Mouse (Mus musculus): ENCODE measurements at regions not wholly inside any gene's neighbourhood (a gene's known extent, or its start where the extent isn't known, plus 50 kb on each side); places are given as distances from the start of the nearest gene placed in this dataset.

DNA sequence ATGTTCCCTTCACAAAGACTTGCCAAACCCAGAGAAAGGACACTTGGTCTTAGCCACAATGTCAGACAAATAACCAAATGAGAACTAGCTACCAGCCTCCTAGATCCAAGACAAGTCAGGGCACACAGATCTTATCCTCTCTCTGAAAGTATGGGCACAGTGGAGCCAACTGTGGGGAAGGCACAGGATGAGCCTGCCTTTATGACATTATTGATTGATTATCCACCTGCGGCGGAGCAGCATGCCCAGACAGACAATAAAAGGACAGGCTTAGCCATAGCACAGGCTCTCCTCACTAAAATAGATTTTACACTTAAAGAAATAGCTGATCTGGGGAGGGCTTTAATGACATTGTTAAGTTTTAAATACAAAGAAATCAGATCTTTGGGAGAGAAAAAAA lies 117.9 kb downstream of the Maf start:
- H3K4me2 ChIP-seq (ENCODE audit: low read length): no peak overlapping the region
- no peak overlapping the region for H3K4me3 ChIP-seq (ENCODE audit: low read depth, low read length)
- H3K9me3 ChIP-seq (ENCODE audit: control insufficient read depth, low read length): no peaks in the 10 kb centered on the region
- DNase-seq (ENCODE audit: low spot score) (no peak), ATAC-seq (replicated peaks; ENCODE audit: low FRiP score, low TSS enrichment, low read depth) (no peak)
- H3K36me3 ChIP-seq (ENCODE audit: control insufficient read depth, insufficient read depth, low read length): no peaks in the 10 kb centered on the region
- no peaks in the 10 kb centered on the region for H3K4me1 ChIP-seq (replicated peaks; ENCODE audit: control insufficient read depth, insufficient read depth, low read length)
- H3K27ac ChIP-seq (ENCODE audit: low read depth): no peak overlapping the region
- no peak overlapping the region for H3K9ac ChIP-seq (ENCODE audit: low read length)
- 74% methylated on average over 2 of the region's 2 CpGs for WGBS
- H3K27me3 ChIP-seq (replicated peaks; ENCODE audit: control insufficient read depth, insufficient read depth, low read length): no peaks in the 10 kb centered on the region

DNA sequence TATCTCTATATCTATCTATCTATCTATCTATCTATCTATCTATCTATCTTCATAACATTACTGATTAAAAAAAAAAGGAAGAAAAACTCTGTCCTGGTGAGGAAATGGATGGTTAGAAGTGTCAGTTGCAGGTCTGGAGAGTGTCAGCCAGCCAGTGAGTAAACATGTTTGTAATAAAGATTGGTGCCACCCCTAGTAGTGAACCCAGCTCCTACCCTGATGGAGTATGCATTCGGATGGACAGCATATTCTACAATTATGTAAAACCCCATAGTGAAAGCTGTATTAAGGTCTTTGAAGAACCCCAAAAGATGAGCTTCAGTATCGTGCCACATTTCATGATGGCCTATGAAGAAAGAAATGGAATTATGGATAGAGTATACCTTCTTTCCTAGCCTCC lies 118.5 kb downstream of the Maf start:
- H3K4me1 ChIP-seq (replicated peaks; ENCODE audit: control insufficient read depth, insufficient read depth, low read length): no peaks in the 10 kb centered on the region
- ATAC-seq (replicated peaks; ENCODE audit: low FRiP score, low TSS enrichment, low read depth) (no peak), DNase-seq (ENCODE audit: low spot score) (no peak)
- no peak overlapping the region for H3K4me3 ChIP-seq (ENCODE audit: low read depth, low read length)
- no peaks in the 10 kb centered on the region for H3K36me3 ChIP-seq (ENCODE audit: control insufficient read depth, insufficient read depth, low read length)
- H3K9ac ChIP-seq (ENCODE audit: low read length): no peak overlapping the region
- no peak overlapping the region for H3K4me2 ChIP-seq (ENCODE audit: low read length)
- H3K9me3 ChIP-seq (ENCODE audit: control insufficient read depth, low read length): no peaks in the 10 kb centered on the region
- WGBS: 90% methylated on average over 2 of the region's 2 CpGs
- no peaks in the 10 kb centered on the region for H3K27me3 ChIP-seq (replicated peaks; ENCODE audit: control insufficient read depth, insufficient read depth, low read length)
- H3K27ac ChIP-seq (ENCODE audit: low read depth): no peak overlapping the region

DNA sequence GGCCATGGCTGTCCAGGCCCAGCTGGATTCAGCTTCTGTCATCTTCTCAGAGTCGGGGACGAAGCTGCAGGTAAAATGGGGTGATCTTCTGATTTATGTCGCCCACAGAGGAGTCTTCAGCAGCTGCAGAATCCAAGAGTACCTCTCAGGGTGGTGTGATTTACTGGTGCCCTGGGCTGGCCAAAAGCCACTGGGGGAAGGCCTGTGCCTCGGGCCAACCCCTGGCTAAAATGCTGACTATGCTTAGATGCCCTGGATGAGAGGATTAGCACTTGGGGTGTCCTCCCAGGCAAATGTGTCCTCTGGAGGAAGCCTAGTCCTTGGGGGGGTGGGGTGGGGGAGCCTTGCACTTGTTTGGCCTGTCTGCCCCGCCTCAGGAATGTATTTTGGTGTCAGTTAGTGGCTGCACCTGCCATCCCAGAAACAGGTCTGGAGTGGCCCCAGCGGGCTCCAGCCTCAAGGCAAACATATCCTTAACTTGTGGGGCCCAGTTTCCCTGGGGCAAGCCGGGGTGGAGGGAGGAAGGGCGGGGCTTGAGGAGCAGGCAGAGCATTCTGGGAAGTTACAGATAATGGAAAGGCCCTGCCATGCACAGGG lies 123.2 kb downstream of the Maf start:
- no peak for ATAC-seq (replicated peaks; ENCODE audit: low FRiP score, low TSS enrichment, low read depth)
- no peaks in the 10 kb centered on the region for H3K9me3 ChIP-seq (ENCODE audit: control insufficient read depth, low read length)
- H3K36me3 ChIP-seq (ENCODE audit: control insufficient read depth, insufficient read depth, low read length): no peaks in the 10 kb centered on the region
- H3K27ac ChIP-seq (ENCODE audit: low read depth): no peak overlapping the region
- WGBS: 75% methylated on average over 8 of the region's 8 CpGs
- no peak for DNase-seq (ENCODE audit: low spot score)
- H3K4me1 ChIP-seq (replicated peaks; ENCODE audit: control insufficient read depth, insufficient read depth, low read length): no peaks in the 10 kb centered on the region
- H3K4me3 ChIP-seq (ENCODE audit: low read depth, low read length): no peak overlapping the region
- no peak overlapping the region for H3K4me2 ChIP-seq (ENCODE audit: low read length)
- no peak overlapping the region for H3K9ac ChIP-seq (ENCODE audit: low read length)
- no peaks in the 10 kb centered on the region for H3K27me3 ChIP-seq (replicated peaks; ENCODE audit: control insufficient read depth, insufficient read depth, low read length)

DNA sequence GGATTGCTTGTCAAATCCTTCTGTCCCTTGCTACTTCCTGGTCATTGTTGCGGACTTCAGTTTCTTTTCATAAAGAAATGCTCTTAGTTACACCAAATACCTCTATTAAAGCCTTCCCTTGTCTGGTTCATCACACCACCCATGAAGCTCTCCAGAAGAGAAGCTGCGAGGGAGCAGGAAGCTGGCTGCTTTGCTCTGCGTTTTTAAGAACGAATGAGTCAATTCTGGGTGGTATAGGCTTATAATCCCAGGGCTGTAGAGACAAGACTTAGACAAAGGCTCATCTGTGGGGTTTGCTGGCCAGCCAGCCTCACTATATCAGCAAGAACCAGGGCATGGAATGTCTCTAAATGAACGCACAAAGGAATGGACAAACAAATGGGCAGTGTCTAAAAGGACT lies 124.4 kb downstream of the Maf start:
- H3K4me2 ChIP-seq (ENCODE audit: low read length): no peak overlapping the region
- H3K4me1 ChIP-seq (replicated peaks; ENCODE audit: control insufficient read depth, insufficient read depth, low read length): no peaks in the 10 kb centered on the region
- no peaks in the 10 kb centered on the region for H3K36me3 ChIP-seq (ENCODE audit: control insufficient read depth, insufficient read depth, low read length)
- no peak overlapping the region for H3K9ac ChIP-seq (ENCODE audit: low read length)
- no peak overlapping the region for H3K27ac ChIP-seq (ENCODE audit: low read depth)
- no peak for DNase-seq (ENCODE audit: low spot score)
- H3K27me3 ChIP-seq (replicated peaks; ENCODE audit: control insufficient read depth, insufficient read depth, low read length): no peaks in the 10 kb centered on the region
- 80% methylated on average over 5 of the region's 5 CpGs for WGBS
- no peak for ATAC-seq (replicated peaks; ENCODE audit: low FRiP score, low TSS enrichment, low read depth)
- H3K9me3 ChIP-seq (ENCODE audit: control insufficient read depth, low read length): no peaks in the 10 kb centered on the region
- no peak overlapping the region for H3K4me3 ChIP-seq (ENCODE audit: low read depth, low read length)

DNA sequence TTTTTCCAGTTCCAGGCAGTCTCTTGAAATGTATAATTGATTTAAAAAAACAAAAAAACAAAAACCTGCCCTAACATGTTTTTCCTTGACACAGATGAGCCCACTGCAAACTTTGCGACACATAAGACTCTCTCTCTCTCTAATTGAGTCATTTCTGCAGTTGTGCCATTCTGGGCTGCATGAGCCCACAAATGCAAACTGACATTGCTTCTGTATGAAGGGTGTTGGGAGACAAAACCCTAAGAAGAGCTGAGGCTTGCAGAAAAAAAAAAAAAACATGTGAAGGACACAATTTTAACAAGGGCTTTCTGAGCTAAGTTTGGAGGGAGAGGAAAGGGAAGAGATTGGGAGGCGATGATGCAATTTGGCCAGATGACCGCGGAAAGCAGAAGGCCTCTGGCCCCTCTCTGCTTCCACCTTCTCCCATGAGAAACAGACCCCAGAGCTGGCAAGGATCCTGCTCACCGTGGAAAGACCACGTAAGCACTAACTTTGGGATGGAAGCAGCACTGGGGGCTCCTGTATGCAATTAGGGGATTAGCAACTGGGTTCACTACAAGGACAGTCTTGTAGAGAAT lies 125.6 kb downstream of the Maf start:
- no peaks in the 10 kb centered on the region for H3K9me3 ChIP-seq (ENCODE audit: control insufficient read depth, low read length)
- H3K4me2 ChIP-seq (ENCODE audit: low read length): no peak overlapping the region
- no peaks in the 10 kb centered on the region for H3K27me3 ChIP-seq (replicated peaks; ENCODE audit: control insufficient read depth, insufficient read depth, low read length)
- H3K9ac ChIP-seq (ENCODE audit: low read length): no peak overlapping the region
- no peaks in the 10 kb centered on the region for H3K36me3 ChIP-seq (ENCODE audit: control insufficient read depth, insufficient read depth, low read length)
- WGBS: 87% methylated on average over 6 of the region's 6 CpGs
- no peak for ATAC-seq (replicated peaks; ENCODE audit: low FRiP score, low TSS enrichment, low read depth)
- no peaks in the 10 kb centered on the region for H3K4me1 ChIP-seq (replicated peaks; ENCODE audit: control insufficient read depth, insufficient read depth, low read length)
- DNase-seq (ENCODE audit: low spot score): no peak
- no peak overlapping the region for H3K27ac ChIP-seq (ENCODE audit: low read depth)
- no peak overlapping the region for H3K4me3 ChIP-seq (ENCODE audit: low read depth, low read length)

DNA sequence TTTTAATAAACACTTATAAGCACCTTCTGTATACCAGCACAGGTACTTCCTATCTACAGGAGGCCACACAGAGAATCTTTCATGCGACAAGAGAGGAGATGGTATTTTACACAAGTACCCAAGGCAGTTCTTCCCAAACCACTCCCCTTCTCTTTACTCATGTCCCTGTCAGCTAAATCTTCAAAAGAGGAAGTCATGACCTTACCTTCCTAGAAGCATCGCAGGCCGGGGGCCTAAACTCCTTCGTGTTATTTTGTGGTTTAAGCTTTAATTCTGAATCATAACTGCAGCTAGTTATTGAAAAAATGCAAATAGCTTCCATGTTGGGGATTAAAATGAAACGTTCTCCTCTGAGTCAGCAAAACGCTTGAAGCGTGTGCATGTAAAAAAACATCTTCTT lies 139.2 kb downstream of the Maf start:
- WGBS: 71% methylated on average over 7 of the region's 7 CpGs
- ATAC-seq (replicated peaks; ENCODE audit: low FRiP score, low TSS enrichment, low read depth) (no peak), DNase-seq (ENCODE audit: low spot score) (no peak)
- Histone ChIP-seq H3K4me3 (ENCODE audit: low read depth, low read length) (no peak overlapping the region), H3K4me1 (replicated peaks; ENCODE audit: control insufficient read depth, insufficient read depth, low read length) (no peaks in the 10 kb centered on the region), H3K4me2 (ENCODE audit: low read length) (no peak overlapping the region), H3K9ac (ENCODE audit: low read length) (no peak overlapping the region), H3K27ac (ENCODE audit: low read depth) (no peak overlapping the region), H3K9me3 (ENCODE audit: control insufficient read depth, low read length) (no peaks in the 10 kb centered on the region), H3K36me3 (ENCODE audit: control insufficient read depth, insufficient read depth, low read length) (no peaks in the 10 kb centered on the region), H3K27me3 (replicated peaks; ENCODE audit: control insufficient read depth, insufficient read depth, low read length) (no peaks in the 10 kb centered on the region)

DNA sequence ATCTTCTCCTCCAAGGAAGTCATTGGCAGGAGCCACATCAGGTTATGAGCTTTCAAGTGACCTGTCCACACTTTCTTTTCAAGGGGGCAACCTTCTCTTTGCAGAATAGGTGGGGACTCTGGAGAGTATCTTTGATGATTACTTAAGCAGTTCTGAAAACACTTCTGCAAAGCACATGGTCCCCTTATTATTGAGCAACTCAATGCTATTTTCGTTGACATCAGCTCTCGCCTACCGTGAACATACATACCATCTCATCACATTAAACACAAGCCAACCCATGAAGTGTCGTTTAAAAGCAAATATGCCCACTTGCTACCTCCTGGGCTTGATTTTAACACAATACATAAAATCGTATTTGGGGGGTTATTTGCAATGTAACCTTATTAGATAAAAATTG lies 141.8 kb downstream of the Maf start:
- H3K9ac ChIP-seq (ENCODE audit: low read length): no peak overlapping the region
- H3K36me3 ChIP-seq (ENCODE audit: control insufficient read depth, insufficient read depth, low read length): no peaks in the 10 kb centered on the region
- no peaks in the 10 kb centered on the region for H3K4me1 ChIP-seq (replicated peaks; ENCODE audit: control insufficient read depth, insufficient read depth, low read length)
- ATAC-seq (replicated peaks; ENCODE audit: low FRiP score, low TSS enrichment, low read depth) (no peak), DNase-seq (ENCODE audit: low spot score) (peak; percentile 12)
- no peak overlapping the region for H3K27ac ChIP-seq (ENCODE audit: low read depth)
- WGBS: 87% methylated on average over 5 of the region's 5 CpGs
- no peaks in the 10 kb centered on the region for H3K9me3 ChIP-seq (ENCODE audit: control insufficient read depth, low read length)
- H3K27me3 ChIP-seq (replicated peaks; ENCODE audit: control insufficient read depth, insufficient read depth, low read length): no peaks in the 10 kb centered on the region
- H3K4me2 ChIP-seq (ENCODE audit: low read length): no peak overlapping the region
- H3K4me3 ChIP-seq (ENCODE audit: low read depth, low read length): no peak overlapping the region

DNA sequence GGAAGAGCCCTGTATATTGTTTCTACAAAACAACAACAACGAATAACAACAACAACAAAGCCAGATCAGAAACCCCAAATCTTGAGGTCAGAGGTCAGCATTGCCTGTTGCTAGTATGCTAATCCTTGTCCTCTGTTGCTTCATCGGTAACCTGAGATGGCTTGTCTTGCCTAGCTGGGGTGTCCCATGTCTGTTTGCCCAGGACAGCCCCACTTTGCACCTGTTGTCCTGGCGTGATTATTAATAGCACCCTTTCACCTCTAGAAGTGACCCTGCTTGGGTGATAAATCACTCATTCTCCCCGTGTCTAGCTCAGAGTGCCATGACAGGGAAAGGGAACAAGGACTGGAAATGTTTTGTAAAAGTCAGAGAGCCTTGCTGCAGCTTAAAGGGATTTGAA lies 145.2 kb downstream of the Maf start:
- Histone ChIP-seq H3K4me3 (ENCODE audit: low read depth, low read length) (no peak overlapping the region), H3K9me3 (ENCODE audit: control insufficient read depth, low read length) (no peaks in the 10 kb centered on the region), H3K9ac (ENCODE audit: low read length) (no peak overlapping the region), H3K27me3 (replicated peaks; ENCODE audit: control insufficient read depth, insufficient read depth, low read length) (no peaks in the 10 kb centered on the region), H3K27ac (ENCODE audit: low read depth) (no peak overlapping the region; the same call in 1 of the 2 replicates), H3K4me1 (replicated peaks; ENCODE audit: control insufficient read depth, insufficient read depth, low read length) (no peaks in the 10 kb centered on the region), H3K4me2 (ENCODE audit: low read length) (no peak overlapping the region), H3K36me3 (ENCODE audit: control insufficient read depth, insufficient read depth, low read length) (no peaks in the 10 kb centered on the region)
- no peak for ATAC-seq (replicated peaks; ENCODE audit: low FRiP score, low TSS enrichment, low read depth)
- DNase-seq (ENCODE audit: low spot score): peak; percentile 25
- WGBS: 30% methylated on average over 4 of the region's 4 CpGs

Data from intestine, embryonic 14.5 days (tissue).